ENCODE assay signal across 8 mouse cellular contexts in the genomic region with DNA sequence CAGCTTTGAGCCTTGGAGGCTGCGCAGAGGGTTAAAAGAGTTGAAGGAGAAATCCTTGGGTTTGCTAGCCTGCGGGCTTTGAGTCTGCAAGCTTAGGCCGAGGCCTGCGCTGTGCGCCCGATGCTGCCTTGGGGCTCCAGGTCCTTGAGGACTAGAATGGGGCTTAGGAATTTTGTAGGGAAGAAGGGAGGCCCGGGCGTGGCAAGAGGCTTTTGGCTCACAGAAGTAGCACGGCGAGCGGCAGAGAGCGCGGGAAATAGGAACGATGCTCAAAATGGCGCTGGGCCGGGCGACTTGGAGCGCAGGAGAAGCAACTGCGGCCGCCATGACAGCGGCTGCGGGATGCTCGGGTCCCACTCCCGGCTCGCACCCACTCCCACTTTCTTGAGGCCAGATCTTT. TPM values are rescaled to one million over a fixed set of nuclear protein-coding genes. Genes with fewer than 3 reads are reported as not detected.
DNase-seq lines count a peak whose midpoint lies in the region; ATAC-seq and TF ChIP-seq lines count a peak whose summit lies in the region.

No protein-coding gene starts in this region.

- 2% methylated on average over 25 of the region's 25 CpGs for WGBS in heart, postnatal 0 days
- under 1% methylated on average over 25 of the region's 25 CpGs for WGBS in limb, embryonic 10.5 days
- 1% methylated on average over 25 of the region's 25 CpGs for WGBS in stomach, embryonic 15.5 days

- DNase-seq in adipocyte (ENCODE audit: low spot score) = peak; percentile 33
- DNase-seq in heart, postnatal 0 days (ENCODE audit: low spot score) = no peak
- peak; percentile 88 for DNase-seq in limb, embryonic 10.5 days (ENCODE audit: low spot score)
- DNase-seq in spleen, adult 12 weeks (ENCODE audit: low spot score) = no peak
- no peak for DNase-seq in spleen, postnatal 36 days (ENCODE audit: low spot score in 2 of 2)
- no peak for DNase-seq in frontal cortex, adult 2 months (ENCODE audit: extremely low spot score in 1 of 2, low spot score in 1 of 2)

- no peak for ATAC-seq in heart, postnatal 0 days (ENCODE audit: insufficient read depth, low read depth)
- no peak for ATAC-seq in stomach, embryonic 15.5 days (ENCODE audit: insufficient read depth, low FRiP score, low read depth)

- H3K36me3 ChIP-seq in E14TG2a.4 (ENCODE audit: insufficient read depth, low read length) = no peaks in the 10 kb centered on the region
- H3K36me3 ChIP-seq in heart, postnatal 0 days (replicated peaks; ENCODE audit: control insufficient read depth, insufficient read depth, low read length) = no peaks in the 10 kb centered on the region
- no peaks in the 10 kb centered on the region for H3K36me3 ChIP-seq in limb, embryonic 10.5 days
- no peaks in the 10 kb centered on the region for H3K36me3 ChIP-seq in stomach, embryonic 15.5 days

- H3K4me1 ChIP-seq in E14TG2a.4 (replicated peaks; ENCODE audit: low read depth, low read length) = peaks cover 39% of the 10 kb centered on the region
- no peaks in the 10 kb centered on the region for H3K4me1 ChIP-seq in heart, postnatal 0 days (ENCODE audit: control insufficient read depth, insufficient read depth)
- peaks cover 59% of the 10 kb centered on the region for H3K4me1 ChIP-seq in limb, embryonic 10.5 days
- H3K4me1 ChIP-seq in stomach, embryonic 15.5 days = peaks cover 19% of the 10 kb centered on the region; the same call in 1 of the 2 replicates

- H3K4me2 ChIP-seq in heart, postnatal 0 days (ENCODE audit: low read depth, low read length) = peak overlapping the region; percentile 49
- peak overlapping the region; percentile 72 for H3K4me2 ChIP-seq in stomach, embryonic 15.5 days

- peak overlapping the region; percentile 70 for H3K4me3 ChIP-seq in E14TG2a.4 (replicated peaks; ENCODE audit: low read length)
- H3K4me3 ChIP-seq in heart, postnatal 0 days (ENCODE audit: low read depth, low read length) = peak overlapping the region; percentile 46
- peak overlapping the region; percentile 63 for H3K4me3 ChIP-seq in limb, embryonic 10.5 days
- peak overlapping the region; percentile 41 for H3K4me3 ChIP-seq in stomach, embryonic 15.5 days (replicated peaks)

- H3K27me3 ChIP-seq in E14TG2a.4 (ENCODE audit: insufficient read depth, low read length) = peaks cover 92% of the 10 kb centered on the region
- peaks cover 90% of the 10 kb centered on the region for H3K27me3 ChIP-seq in heart, postnatal 0 days (ENCODE audit: control insufficient read depth, insufficient read depth, low read length)
- peaks cover 68% of the 10 kb centered on the region for H3K27me3 ChIP-seq in limb, embryonic 10.5 days (ENCODE audit: low read depth, poor library complexity, severe bottlenecking)
- H3K27me3 ChIP-seq in stomach, embryonic 15.5 days (replicated peaks) = peaks cover 4% of the 10 kb centered on the region; the same call in 1 of the 2 replicates

- H3K9ac ChIP-seq in heart, postnatal 0 days (replicated peaks; ENCODE audit: low read depth, low read length) = no peak overlapping the region
- peak overlapping the region; percentile 37; the same call in 1 of the 2 replicates for H3K9ac ChIP-seq in stomach, embryonic 15.5 days

- TF ChIP-seq EP300 in heart, postnatal 0 days (IDR thresholded peaks at IDR 0.05; ENCODE audit: low read depth) = no peak

- TF ChIP-seq CTCF in E14TG2a.4 (conservative IDR thresholded peaks at IDR 0.05; ENCODE audit: low read length) = no peak
- TF ChIP-seq CTCF in heart, postnatal 0 days (IDR thresholded peaks at IDR 0.05; ENCODE audit: low read depth) = no peak

- H3K9me3 ChIP-seq in E14TG2a.4 (ENCODE audit: low read length) = no peaks in the 10 kb centered on the region
- no peaks in the 10 kb centered on the region for H3K9me3 ChIP-seq in heart, postnatal 0 days (replicated peaks; ENCODE audit: control insufficient read depth, low read length)
- no peaks in the 10 kb centered on the region for H3K9me3 ChIP-seq in limb, embryonic 10.5 days (replicated peaks)
- no peaks in the 10 kb centered on the region for H3K9me3 ChIP-seq in stomach, embryonic 15.5 days

- peak overlapping the region; percentile 5; the same call in 1 of the 2 replicates for H3K27ac ChIP-seq in heart, postnatal 0 days (ENCODE audit: low read depth)
- H3K27ac ChIP-seq in limb, embryonic 10.5 days = peak overlapping the region; percentile 94
- peak overlapping the region; percentile 84 for H3K27ac ChIP-seq in stomach, embryonic 15.5 days

RNA-seq across cellular contexts. Expression of a gene that starts 4.1 kb away (rescaled TPM):
- total RNA-seq in heart, postnatal 0 days (2014; rRNA removed; ENCODE audit: low replicate concordance) = 1.9 and 3.2 TPM in 2 replicates
- 0.97 and 1.8 TPM in 2 replicates for polyA plus RNA-seq in heart, postnatal 0 days (2015; fragmentation: Nextera tagmentation; extraction: Ambion mirVana)
- 11.3 and 13.5 TPM in 2 replicates for polyA plus RNA-seq in limb, embryonic 10.5 days (2016; fragmentation: Nextera tagmentation; extraction: Ambion mirVana)
- 20.3 and 21.0 TPM in 2 replicates for polyA plus RNA-seq in stomach, embryonic 15.5 days (2015; fragmentation: Nextera tagmentation; extraction: Ambion mirVana)
- polyA plus RNA-seq in frontal cortex, adult 2 months (2012; rRNA removed) = 0.06 TPM in 1 of 2 replicates, not detected in the other

RNA-seq across cellular contexts. Expression of a gene that starts 11.2 kb away (rescaled TPM):
- not detected in 2 replicates for total RNA-seq in heart, postnatal 0 days (2014; rRNA removed; ENCODE audit: low replicate concordance)
- not detected in 2 replicates for polyA plus RNA-seq in heart, postnatal 0 days (2015; fragmentation: Nextera tagmentation; extraction: Ambion mirVana)
- 0.78 and 0.83 TPM in 2 replicates for polyA plus RNA-seq in limb, embryonic 10.5 days (2016; fragmentation: Nextera tagmentation; extraction: Ambion mirVana)
- polyA plus RNA-seq in stomach, embryonic 15.5 days (2015; fragmentation: Nextera tagmentation; extraction: Ambion mirVana) = 0.10 TPM in 1 of 2 replicates, not detected in the other
- polyA plus RNA-seq in frontal cortex, adult 2 months (2012; rRNA removed) = not detected in 2 replicates

RNA-seq across cellular contexts. Expression of a gene that starts 31.2 kb away (rescaled TPM):
- total RNA-seq in heart, postnatal 0 days (2014; rRNA removed; ENCODE audit: low replicate concordance) = 0.08 and 0.66 TPM in 2 replicates
- 0.15 and 0.32 TPM in 2 replicates for polyA plus RNA-seq in heart, postnatal 0 days (2015; fragmentation: Nextera tagmentation; extraction: Ambion mirVana)
- 0.76 and 1.0 TPM in 2 replicates for polyA plus RNA-seq in limb, embryonic 10.5 days (2016; fragmentation: Nextera tagmentation; extraction: Ambion mirVana)
- 2.5 and 2.7 TPM in 2 replicates for polyA plus RNA-seq in stomach, embryonic 15.5 days (2015; fragmentation: Nextera tagmentation; extraction: Ambion mirVana)
- not detected in 2 replicates for polyA plus RNA-seq in frontal cortex, adult 2 months (2012; rRNA removed)

RNA-seq across cellular contexts. Expression of a gene that starts 36.3 kb away (rescaled TPM):
- total RNA-seq in heart, postnatal 0 days (2014; rRNA removed; ENCODE audit: low replicate concordance) = 0.39 and 2.3 TPM in 2 replicates
- 0.19 and 0.25 TPM in 2 replicates for polyA plus RNA-seq in heart, postnatal 0 days (2015; fragmentation: Nextera tagmentation; extraction: Ambion mirVana)
- polyA plus RNA-seq in limb, embryonic 10.5 days (2016; fragmentation: Nextera tagmentation; extraction: Ambion mirVana) = 0.89 and 1.2 TPM in 2 replicates
- polyA plus RNA-seq in stomach, embryonic 15.5 days (2015; fragmentation: Nextera tagmentation; extraction: Ambion mirVana) = 3.4 and 3.6 TPM in 2 replicates
- 0.04 TPM in 1 of 2 replicates, not detected in the other for polyA plus RNA-seq in frontal cortex, adult 2 months (2012; rRNA removed)

RNA-seq across cellular contexts. Expression of a gene that starts 51.2 kb away (rescaled TPM):
- total RNA-seq in heart, postnatal 0 days (2014; rRNA removed; ENCODE audit: low replicate concordance) = 0.19 TPM in 1 of 2 replicates, not detected in the other
- polyA plus RNA-seq in heart, postnatal 0 days (2015; fragmentation: Nextera tagmentation; extraction: Ambion mirVana) = 0.08 and 0.25 TPM in 2 replicates
- polyA plus RNA-seq in limb, embryonic 10.5 days (2016; fragmentation: Nextera tagmentation; extraction: Ambion mirVana) = 5.5 and 5.9 TPM in 2 replicates
- 17.6 and 17.9 TPM in 2 replicates for polyA plus RNA-seq in stomach, embryonic 15.5 days (2015; fragmentation: Nextera tagmentation; extraction: Ambion mirVana)
- 0.11 TPM in 1 of 2 replicates, not detected in the other for polyA plus RNA-seq in frontal cortex, adult 2 months (2012; rRNA removed)

Comparison
In these comparisons a context has a peak if more than half of its experiments do, and no peak if none do; other contexts are left out.
1. DNase-seq: peak in adipocyte (single experiment) and limb, embryonic 10.5 days (single experiment); none in heart, postnatal 0 days (single experiment), spleen, adult 12 weeks (single experiment), spleen, postnatal 36 days (0 of 2) and frontal cortex, adult 2 months (0 of 2).
2. H3K27ac ChIP-seq: peak in every context shown above with its lines; median percentile 94 in limb, embryonic 10.5 days; 84 in stomach, embryonic 15.5 days; 5 in heart, postnatal 0 days.
3. Peak in every context shown above with its lines, with median percentiles within 50 percentile points of each other: H3K4me3 ChIP-seq.